Mouse (Mus musculus) embryonic facial prominence, embryonic 10.5 days (tissue): Measurements from ENCODE around the gene Rnf213. TPM values are rescaled to one million over a fixed set of nuclear protein-coding genes. Genes with fewer than 3 reads are reported as not detected.

Experiments
- DNase-seq: peaks from one replicate; pipeline ENCODE4 v3.0.0-alpha.2; 2017; ENCODE audit warnings: low spot score
- H3K27ac ChIP-seq: fragments of 300-500 bp; sonication (generic); replicated peaks from 2 replicates; pipeline ENCODE4 v1.5.1; 2016; ENCODE audit warnings: mild to moderate bottlenecking
- H3K27me3 ChIP-seq: fragments of 300-500 bp; sonication (generic); replicated peaks from 2 replicates; pipeline ENCODE4 v1.6.1; 2016; ENCODE audit warnings: low read depth, mild to moderate bottlenecking; ENCODE audit not compliant: poor library complexity, severe bottlenecking
- H3K36me3 ChIP-seq: fragments of 300-500 bp; sonication (generic); replicated peaks from 2 replicates; pipeline ENCODE4 v1.6.1; 2016; ENCODE audit warnings: mild to moderate bottlenecking, moderate library complexity
- H3K4me1 ChIP-seq: fragments of 300-500 bp; sonication (generic); 2 replicates; pipeline ENCODE4 v1.6.1; 2016
- H3K4me3 ChIP-seq: fragments of 300-500 bp; sonication (generic); 2 replicates; pipeline ENCODE4 v1.5.1; 2016; ENCODE audit warnings: mild to moderate bottlenecking, moderate library complexity
- H3K9me3 ChIP-seq: fragments of 300-500 bp; sonication (generic); 2 replicates; pipeline ENCODE4 v1.6.1; 2016; ENCODE audit warnings: mild to moderate bottlenecking
- WGBS: fragments of 180-500 bp; shearing (Covaris S2); methylation state at CpG from one replicate; pipeline ENCODE4 v1.1.7; 2016; 5-methylcytosine and 5-hydroxymethylcytosine counted together
- polyA plus RNA-seq: library from polyadenylated mRNA; unstranded; fragments of >200 nt; fragmentation: Nextera tagmentation; extraction: Ambion mirVana; gene quantifications from 2 replicates; pipeline ENCODE4 v1.2.1, GENCODE M21; 2016

The Rnf213 gene
- polyA plus RNA-seq, 1 experiment from 2014 or later, result 1.4 TPM

- Histone ChIP-seq H3K4me3 (peak overlapping the region; percentile 48), H3K27ac (no peak overlapping the region), H3K36me3 (no peaks in the 10 kb centered on the region), H3K4me1 (peaks cover 12% of the 10 kb centered on the region), H3K27me3 (peaks cover 11% of the 10 kb centered on the region; the same call in 1 of the 2 replicates), H3K9me3 (no peaks in the 10 kb centered on the region)
- 1% methylated on average over 30 of the region's 35 CpGs for WGBS
- DNase-seq, result peak; percentile 80
Measured at GRCm38 (mm10) chr11:119428649-119429136, 35.8 kb downstream of the Rnf213 start.

- no peak overlapping the region for H3K4me3 ChIP-seq
- no peak overlapping the region for H3K27ac ChIP-seq
- H3K4me1 ChIP-seq, result peaks cover 12% of the 10 kb centered on the region
- H3K9me3 ChIP-seq, result no peaks in the 10 kb centered on the region
- H3K27me3 ChIP-seq, result peaks cover 11% of the 10 kb centered on the region; the same call in 1 of the 2 replicates
- no peak for DNase-seq
- H3K36me3 ChIP-seq, result no peaks in the 10 kb centered on the region
- WGBS, result 84% methylated on average over 12 of the region's 12 CpGs
Measured at GRCm38 (mm10) chr11:119431516-119431915, 38.6 kb downstream of the Rnf213 start.

- no peak overlapping the region for H3K27ac ChIP-seq
- 77% methylated on average over 7 of the region's 7 CpGs for WGBS
- no peak overlapping the region for H3K4me3 ChIP-seq
- peaks cover 11% of the 10 kb centered on the region; the same call in 1 of the 2 replicates for H3K27me3 ChIP-seq
- no peak for DNase-seq
- no peaks in the 10 kb centered on the region for H3K36me3 ChIP-seq
- no peaks in the 10 kb centered on the region for H3K9me3 ChIP-seq
- H3K4me1 ChIP-seq, result peaks cover 12% of the 10 kb centered on the region
Measured at GRCm38 (mm10) chr11:119432706-119433105, 39.8 kb downstream of the Rnf213 start.

- no peak for DNase-seq
- Histone ChIP-seq H3K4me3 (no peak overlapping the region), H3K9me3 (no peaks in the 10 kb centered on the region), H3K4me1 (no peaks in the 10 kb centered on the region; the same call in 1 of the 2 replicates), H3K36me3 (no peaks in the 10 kb centered on the region), H3K27me3 (peaks cover 5% of the 10 kb centered on the region; the same call in 1 of the 2 replicates), H3K27ac (no peak overlapping the region)
- WGBS, result 74% methylated on average over 4 of the region's 4 CpGs
Measured at GRCm38 (mm10) chr11:119434316-119434715, 41.4 kb downstream of the Rnf213 start.

GRCm38 (mm10) chr11:119435880-119436872 is 43.3 kb downstream of the Rnf213 start:
- H3K4me3 ChIP-seq, result no peak overlapping the region
- DNase-seq, result peak; percentile 23
- H3K27ac ChIP-seq, result no peak overlapping the region
- peaks cover 5% of the 10 kb centered on the region; the same call in 1 of the 2 replicates for H3K27me3 ChIP-seq
- 82% methylated on average over 19 of the region's 19 CpGs for WGBS
- no peaks in the 10 kb centered on the region for H3K9me3 ChIP-seq
- no peaks in the 10 kb centered on the region for H3K36me3 ChIP-seq
- no peaks in the 10 kb centered on the region for H3K4me1 ChIP-seq

DNA sequence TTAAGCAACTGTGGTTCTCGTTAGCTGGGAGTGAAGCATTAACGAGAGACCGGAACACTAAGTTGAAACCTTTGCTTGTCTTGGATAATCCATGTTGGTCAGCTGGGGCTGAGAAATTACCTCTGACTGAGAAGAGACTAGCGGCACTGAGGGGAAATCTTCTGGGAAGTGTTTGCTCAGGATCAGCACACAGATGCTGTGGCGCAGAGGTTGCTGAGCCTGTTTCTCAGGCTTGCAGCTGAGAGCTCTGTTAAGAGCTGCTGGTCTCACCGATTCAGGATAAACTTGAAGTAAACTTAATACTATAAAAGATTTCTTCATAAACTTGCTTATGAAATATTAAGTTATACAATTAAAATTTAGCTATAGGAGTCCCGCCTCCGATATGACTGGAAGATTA is 45.9 kb downstream of the Rnf213 start:
- 69% methylated on average over 8 of the region's 8 CpGs for WGBS

GRCm38 (mm10) chr11:119442199-119442598 is 49.3 kb downstream of the Rnf213 start:
- H3K4me1 ChIP-seq, result no peaks in the 10 kb centered on the region; the same call in 1 of the 2 replicates
- DNase-seq, result no peak

More for the DNA sequence above, 45.9 kb downstream of the Rnf213 start:
- no peak for DNase-seq
- H3K4me3 ChIP-seq, result no peak overlapping the region
- no peaks in the 10 kb centered on the region for H3K4me1 ChIP-seq
- peaks cover 5% of the 10 kb centered on the region; the same call in 1 of the 2 replicates for H3K27me3 ChIP-seq
- no peak overlapping the region for H3K27ac ChIP-seq
- no peaks in the 10 kb centered on the region for H3K36me3 ChIP-seq
- no peaks in the 10 kb centered on the region for H3K9me3 ChIP-seq

GRCm38 (mm10) chr11:119443442-119443841 is 50.5 kb downstream of the Rnf213 start:
- Histone ChIP-seq H3K4me1 (no peaks in the 10 kb centered on the region; the same call in 1 of the 2 replicates), H3K36me3 (no peaks in the 10 kb centered on the region), H3K27ac (no peak overlapping the region), H3K9me3 (no peaks in the 10 kb centered on the region), H3K4me3 (no peak overlapping the region), H3K27me3 (no peaks in the 10 kb centered on the region; the same call in 1 of the 2 replicates)
- WGBS, result 92% methylated on average over 9 of the region's 9 CpGs
- no peak for DNase-seq

More at GRCm38 (mm10) chr11:119442199-119442598, 49.3 kb downstream of the Rnf213 start:
- WGBS, result 90% methylated on average over 8 of the region's 8 CpGs
- H3K9me3 ChIP-seq, result no peaks in the 10 kb centered on the region
- H3K4me3 ChIP-seq, result no peak overlapping the region
- no peaks in the 10 kb centered on the region for H3K36me3 ChIP-seq
- H3K27me3 ChIP-seq, result no peaks in the 10 kb centered on the region; the same call in 1 of the 2 replicates
- no peak overlapping the region for H3K27ac ChIP-seq

GRCm38 (mm10) chr11:119456097-119456496 is 63.2 kb downstream of the Rnf213 start:
- no peak overlapping the region for H3K4me3 ChIP-seq
- WGBS, result 85% methylated on average over 4 of the region's 4 CpGs

DNA sequence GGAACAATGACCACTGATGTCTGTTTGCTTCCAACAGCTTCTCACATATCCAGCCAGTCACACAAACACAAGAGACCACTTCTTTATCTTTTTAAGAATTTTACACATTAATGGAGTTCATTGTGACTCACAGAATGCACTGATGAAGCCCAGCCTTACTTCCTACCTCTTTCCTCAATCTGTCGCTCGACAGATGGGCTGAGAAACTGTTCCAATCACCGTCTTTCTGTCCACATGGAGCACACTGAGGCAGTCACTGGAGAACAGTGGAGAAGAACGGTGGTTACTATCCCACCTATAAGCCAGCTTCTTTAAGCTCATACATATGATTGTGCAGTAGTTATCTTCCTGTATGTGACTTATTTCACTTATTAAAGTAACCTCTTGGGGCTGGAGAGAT is 85.0 kb downstream of the Rnf213 start:
- 93% methylated on average over 4 of the region's 4 CpGs for WGBS
- no peak overlapping the region for H3K4me3 ChIP-seq
- H3K9me3 ChIP-seq, result no peaks in the 10 kb centered on the region
- no peaks in the 10 kb centered on the region; the same call in 1 of the 2 replicates for H3K36me3 ChIP-seq
- no peak for DNase-seq
- H3K27ac ChIP-seq, result no peak overlapping the region
- no peaks in the 10 kb centered on the region for H3K4me1 ChIP-seq
- H3K27me3 ChIP-seq, result no peaks in the 10 kb centered on the region

More at GRCm38 (mm10) chr11:119456097-119456496, 63.2 kb downstream of the Rnf213 start:
- Histone ChIP-seq H3K36me3 (no peaks in the 10 kb centered on the region), H3K4me1 (peaks cover 4% of the 10 kb centered on the region), H3K9me3 (no peaks in the 10 kb centered on the region), H3K27me3 (no peaks in the 10 kb centered on the region), H3K27ac (no peak overlapping the region)
- no peak for DNase-seq

DNA sequence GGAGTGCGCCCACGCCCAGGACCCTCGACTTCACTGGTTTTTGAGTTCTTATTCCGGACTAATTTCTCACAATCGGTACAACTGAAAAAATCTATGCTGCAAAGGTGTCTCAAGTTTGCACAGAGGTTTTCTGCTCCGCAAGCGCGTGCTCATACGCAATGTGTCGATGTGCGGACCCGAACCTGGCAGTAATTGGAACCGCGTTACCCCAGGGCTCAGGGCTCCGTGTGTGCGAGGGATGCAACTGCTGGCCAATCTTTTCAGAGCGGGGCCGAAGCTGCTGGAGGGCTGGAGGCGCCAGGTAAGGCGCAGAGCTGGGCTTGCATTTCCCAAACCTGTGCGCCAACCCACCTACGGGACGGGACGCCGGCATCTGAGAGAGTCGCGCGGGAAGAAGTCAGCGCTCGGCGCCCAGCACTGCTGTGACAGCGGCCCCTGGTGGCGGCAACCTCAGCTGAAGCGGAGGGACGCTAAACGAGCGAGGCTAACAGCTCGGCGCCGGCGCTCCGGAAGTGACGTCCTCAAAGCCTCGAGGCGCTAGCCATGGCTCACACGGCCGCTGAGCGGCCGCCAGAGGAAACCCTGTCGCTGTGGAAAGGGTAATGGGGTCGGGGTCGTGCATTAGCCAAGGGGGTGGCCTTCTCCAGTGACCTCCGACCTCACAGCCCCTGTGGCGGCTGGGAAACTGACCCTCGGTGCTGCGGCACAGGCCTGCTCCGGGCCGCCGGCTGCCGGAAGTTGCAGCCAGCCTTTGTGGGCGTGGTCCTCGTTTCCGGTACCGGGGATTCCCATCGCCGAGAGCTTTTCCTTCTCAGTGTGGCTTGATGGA is 98.2 kb downstream of the Rnf213 start, which contains the start of gene Endov:
Gene Endov, plus strand, starts transcription at position 487 of the 829 bp plus-strand sequence.
- WGBS, result under 1% methylated on average over 66 of the region's 66 CpGs
- H3K27me3 ChIP-seq, result peaks cover 12% of the 10 kb centered on the region; the same call in 1 of the 2 replicates
- DNase-seq, result peak; percentile 98
- H3K36me3 ChIP-seq, result peaks cover 30% of the 10 kb centered on the region
- peak within 1 kb of the TSS; percentile 88 for H3K4me3 ChIP-seq
- H3K27ac ChIP-seq, result peak within 1 kb of the TSS; percentile 98
- H3K4me1 ChIP-seq, result peaks cover 23% of the 10 kb centered on the region
- H3K9me3 ChIP-seq, result no peaks in the 10 kb centered on the region

DNA sequence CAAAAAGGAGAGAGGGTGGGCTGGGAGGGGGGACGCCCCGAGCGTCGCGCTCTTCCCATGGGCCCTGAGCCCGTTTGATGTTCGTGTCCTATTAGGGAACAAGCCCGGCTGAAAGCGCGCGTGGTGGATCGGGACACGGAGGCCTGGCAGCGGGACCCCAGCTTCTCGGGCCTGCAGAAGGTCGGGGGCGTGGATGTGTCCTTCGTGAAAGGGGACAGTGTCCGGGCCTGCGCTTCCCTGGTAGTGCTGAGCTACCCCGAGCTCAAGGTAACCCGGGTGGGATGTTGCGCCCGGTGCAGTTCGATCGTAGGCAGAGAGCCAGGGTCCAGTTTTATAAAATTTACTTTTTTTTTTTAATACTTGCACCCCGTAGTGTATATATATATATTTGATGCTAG is 98.8 kb downstream of the Rnf213 start:
- H3K27me3 ChIP-seq, result peaks cover 12% of the 10 kb centered on the region; the same call in 1 of the 2 replicates
- WGBS, result 7% methylated on average over 27 of the region's 27 CpGs

More for the DNA sequence above, 98.8 kb downstream of the Rnf213 start:
- Histone ChIP-seq H3K27ac (peak overlapping the region; percentile 98), H3K4me1 (peaks cover 23% of the 10 kb centered on the region), H3K36me3 (peaks cover 34% of the 10 kb centered on the region), H3K4me3 (peak overlapping the region; percentile 88), H3K9me3 (no peaks in the 10 kb centered on the region)
- DNase-seq, result no peak
